Mouse (Mus musculus): ENCODE results near the gene Matn1. TPM values are rescaled to one million over a fixed set of nuclear protein-coding genes. Genes with fewer than 3 reads are reported as not detected.

Matn1 gene
- polyA plus RNA-seq, 1 experiment from 2014 or later: 0.39 TPM

- Histone ChIP-seq H3K27me3 (0 out of 2 replicates have a peak, but pooled peaks cover 3% of the 10 kb centered on the region), H3K4me1 (replicated peaks) (peaks cover 24% of the 10 kb centered on the region), H3K4me3 (no peak overlapping the region), H3K9me3 (replicated peaks) (no peaks in the 10 kb centered on the region), H3K9ac (no peak overlapping the region), H3K27ac (no peak overlapping the region), H3K4me2 (no peak overlapping the region), H3K36me3 (no peaks in the 10 kb centered on the region)
- 74% methylated on average over 4 of the region's 4 CpGs for WGBS
- ATAC-seq (replicated peaks; ENCODE audit: insufficient number of reproducible peaks, insufficient read depth, low FRiP score, low read depth): no peak
Measured at GRCm38 (mm10) chr4:130917564-130917963, 26.6 kb upstream of the Matn1 start.

GRCm38 (mm10) chr4:130918805-130919749 is 25.1 kb upstream of the Matn1 start:
- H3K9me3 ChIP-seq (replicated peaks): no peaks in the 10 kb centered on the region
- H3K4me3 ChIP-seq: no peak overlapping the region
- no peak overlapping the region for H3K27ac ChIP-seq
- 0 out of 2 replicates have a peak, but pooled peaks cover 3% of the 10 kb centered on the region for H3K27me3 ChIP-seq
- 62% methylated on average over 10 of the region's 10 CpGs for WGBS
- H3K36me3 ChIP-seq: no peaks in the 10 kb centered on the region
- no peak for ATAC-seq (replicated peaks; ENCODE audit: insufficient number of reproducible peaks, insufficient read depth, low FRiP score, low read depth)
- H3K4me1 ChIP-seq (replicated peaks): peaks cover 24% of the 10 kb centered on the region
- no peak overlapping the region for H3K9ac ChIP-seq
- no peak overlapping the region for H3K4me2 ChIP-seq

DNA sequence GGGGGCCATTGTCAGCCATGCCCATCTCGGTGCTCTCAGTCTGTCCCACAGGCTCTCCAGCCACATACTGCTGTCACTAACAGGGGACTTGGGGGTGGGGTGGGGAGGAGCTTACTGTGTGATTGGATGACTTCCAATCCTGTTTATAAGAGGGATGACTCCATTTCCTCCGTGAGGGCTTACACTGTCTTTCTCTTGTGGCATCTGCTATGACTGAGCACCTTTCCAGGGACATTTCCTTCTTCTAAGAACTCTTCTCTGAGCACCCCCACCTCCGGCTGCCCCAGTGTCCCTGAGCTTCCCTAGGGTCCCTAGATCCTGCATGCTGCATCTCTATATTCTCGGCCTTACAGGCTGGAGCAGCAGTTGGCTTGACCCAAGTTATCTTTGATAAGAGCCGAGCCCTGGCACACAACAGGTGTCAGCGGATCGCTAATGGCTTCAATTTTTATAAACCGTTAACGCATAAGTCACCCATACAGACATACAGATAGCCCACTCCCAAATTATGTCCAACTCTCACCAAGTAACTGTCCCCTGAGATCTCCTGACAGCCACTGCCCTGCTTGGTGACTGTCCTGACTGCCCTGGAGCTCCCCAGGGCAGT is 24.3 kb upstream of the Matn1 start:
- Histone ChIP-seq H3K4me1 (replicated peaks) (peaks cover 20% of the 10 kb centered on the region), H3K27me3 (0 out of 2 replicates have a peak, but pooled peaks cover 3% of the 10 kb centered on the region), H3K4me3 (no peak overlapping the region), H3K36me3 (no peaks in the 10 kb centered on the region), H3K27ac (no peak overlapping the region), H3K9me3 (replicated peaks) (no peaks in the 10 kb centered on the region), H3K4me2 (no peak overlapping the region), H3K9ac (no peak overlapping the region)
- ATAC-seq (replicated peaks; ENCODE audit: insufficient number of reproducible peaks, insufficient read depth, low FRiP score, low read depth): no peak
- WGBS: 53% methylated on average over 9 of the region's 9 CpGs

- Histone ChIP-seq H3K27me3 (no peaks in the 10 kb centered on the region), H3K4me2 (no peak overlapping the region), H3K36me3 (no peaks in the 10 kb centered on the region), H3K9me3 (replicated peaks) (no peaks in the 10 kb centered on the region), H3K4me3 (no peak overlapping the region), H3K4me1 (replicated peaks) (peaks cover 15% of the 10 kb centered on the region), H3K27ac (no peak overlapping the region), H3K9ac (no peak overlapping the region)
- WGBS: 50% methylated on average over 12 of the region's 12 CpGs
- ATAC-seq (replicated peaks; ENCODE audit: insufficient number of reproducible peaks, insufficient read depth, low FRiP score, low read depth): no peak
Measured at GRCm38 (mm10) chr4:130920951-130921693, 23.1 kb upstream of the Matn1 start.

DNA sequence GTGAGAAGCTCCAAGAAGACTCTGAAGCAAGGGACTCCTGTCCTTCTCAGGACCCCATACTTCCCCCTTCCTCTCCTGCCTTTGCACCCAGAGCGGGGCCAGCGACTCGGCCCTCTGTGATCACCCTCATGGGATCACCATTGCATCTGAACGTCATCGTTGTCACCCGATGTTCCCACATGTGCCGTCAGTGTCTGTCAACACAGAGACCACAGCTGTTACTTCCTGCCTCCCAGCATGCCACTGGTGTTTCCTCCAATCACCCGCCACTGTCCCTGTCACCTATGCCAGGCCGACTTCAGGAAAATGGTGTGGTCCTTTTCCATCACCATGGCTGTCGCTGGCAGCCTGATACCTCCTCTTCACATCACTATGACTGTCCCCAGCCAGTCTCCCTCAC is 22.2 kb upstream of the Matn1 start:
- H3K36me3 ChIP-seq: no peaks in the 10 kb centered on the region
- WGBS: 65% methylated on average over 10 of the region's 10 CpGs

GRCm38 (mm10) chr4:130926274-130926673 is 17.9 kb upstream of the Matn1 start:
- Histone ChIP-seq H3K4me3 (no peak overlapping the region), H3K27me3 (no peaks in the 10 kb centered on the region), H3K4me2 (no peak overlapping the region), H3K27ac (no peak overlapping the region), H3K9ac (no peak overlapping the region), H3K4me1 (replicated peaks) (peaks cover 1% of the 10 kb centered on the region; the same call in 1 of the 2 replicates), H3K9me3 (replicated peaks) (no peaks in the 10 kb centered on the region), H3K36me3 (no peaks in the 10 kb centered on the region)
- no peak for ATAC-seq (replicated peaks; ENCODE audit: insufficient number of reproducible peaks, insufficient read depth, low FRiP score, low read depth)
- 42% methylated on average over 6 of the region's 6 CpGs for WGBS

More for the DNA sequence above, 22.2 kb upstream of the Matn1 start:
- Histone ChIP-seq H3K9me3 (replicated peaks) (no peaks in the 10 kb centered on the region), H3K9ac (no peak overlapping the region), H3K4me2 (no peak overlapping the region), H3K4me1 (replicated peaks) (peaks cover 15% of the 10 kb centered on the region), H3K4me3 (no peak overlapping the region), H3K27ac (no peak overlapping the region), H3K27me3 (no peaks in the 10 kb centered on the region)
- no peak for ATAC-seq (replicated peaks; ENCODE audit: insufficient number of reproducible peaks, insufficient read depth, low FRiP score, low read depth)

- Histone ChIP-seq H3K9me3 (replicated peaks) (no peaks in the 10 kb centered on the region), H3K4me1 (replicated peaks) (no peaks in the 10 kb centered on the region), H3K4me3 (no peak overlapping the region), H3K36me3 (no peaks in the 10 kb centered on the region), H3K27me3 (0 out of 2 replicates have a peak, but pooled peaks cover 3% of the 10 kb centered on the region), H3K9ac (no peak overlapping the region), H3K27ac (no peak overlapping the region), H3K4me2 (no peak overlapping the region)
- WGBS: 82% methylated on average over 12 of the region's 12 CpGs
- no peak for ATAC-seq (replicated peaks; ENCODE audit: insufficient number of reproducible peaks, insufficient read depth, low FRiP score, low read depth)
Measured at GRCm38 (mm10) chr4:130927821-130928220, 16.4 kb upstream of the Matn1 start.

DNA sequence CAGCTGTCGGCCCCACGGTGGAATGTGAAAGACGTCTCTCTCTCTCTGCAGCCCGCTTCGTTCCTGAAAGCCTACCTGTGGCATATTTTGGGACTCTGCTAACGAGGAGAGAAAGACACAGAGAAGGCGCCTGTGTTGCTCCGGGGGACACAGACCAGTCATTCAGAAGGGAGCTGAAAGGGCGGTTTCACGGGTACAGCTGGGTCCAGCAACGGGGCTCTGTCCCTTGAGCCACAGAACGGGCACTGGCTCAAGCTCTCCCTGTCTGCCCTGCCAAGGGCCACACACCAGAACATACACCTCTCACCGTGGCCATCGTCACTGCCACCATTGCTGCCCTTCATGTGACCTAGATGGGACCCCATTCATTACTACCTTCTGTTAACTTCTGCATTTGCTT is 1.5 kb upstream of the Matn1 start:
- Histone ChIP-seq H3K9me3 (replicated peaks) (no peaks in the 10 kb centered on the region), H3K36me3 (no peaks in the 10 kb centered on the region), H3K4me1 (replicated peaks) (peaks cover 8% of the 10 kb centered on the region), H3K4me3 (no peak overlapping the region), H3K27me3 (peaks cover 45% of the 10 kb centered on the region), H3K9ac (no peak overlapping the region), H3K27ac (no peak overlapping the region), H3K4me2 (no peak overlapping the region)
- 38% methylated on average over 14 of the region's 14 CpGs for WGBS
- no peak for ATAC-seq (replicated peaks; ENCODE audit: insufficient number of reproducible peaks, insufficient read depth, low FRiP score, low read depth)

- Histone ChIP-seq H3K27me3 (peaks cover 36% of the 10 kb centered on the region), H3K4me1 (replicated peaks) (peaks cover 8% of the 10 kb centered on the region), H3K27ac (no peak overlapping the region), H3K4me3 (no peak overlapping the region), H3K9ac (no peak overlapping the region), H3K36me3 (no peaks in the 10 kb centered on the region), H3K9me3 (replicated peaks) (no peaks in the 10 kb centered on the region), H3K4me2 (no peak overlapping the region)
- no peak for ATAC-seq (replicated peaks; ENCODE audit: insufficient number of reproducible peaks, insufficient read depth, low FRiP score, low read depth)
- WGBS: 71% methylated on average over 7 of the region's 7 CpGs
Measured at GRCm38 (mm10) chr4:130944779-130945178, 594 bp downstream of the Matn1 start.

- H3K4me1 ChIP-seq (replicated peaks): peaks cover 8% of the 10 kb centered on the region
- peak; percentile 7; the same call in 1 of the 2 replicates for ATAC-seq (replicated peaks; ENCODE audit: insufficient number of reproducible peaks, insufficient read depth, low FRiP score, low read depth)
- H3K9ac ChIP-seq: no peak overlapping the region
- no peak overlapping the region for H3K27ac ChIP-seq
- H3K4me3 ChIP-seq: no peak overlapping the region
- no peak overlapping the region for H3K4me2 ChIP-seq
- 18% methylated on average over 13 of the region's 13 CpGs for WGBS
- H3K9me3 ChIP-seq (replicated peaks): no peaks in the 10 kb centered on the region
- H3K36me3 ChIP-seq: no peaks in the 10 kb centered on the region
- peaks cover 42% of the 10 kb centered on the region for H3K27me3 ChIP-seq
Measured at GRCm38 (mm10) chr4:130947094-130947647, 3.0 kb downstream of the Matn1 start.
